Mouse (Mus musculus) C2C12 (cell line): ENCODE measurements at regions not wholly inside any gene's neighbourhood (a gene's known extent, or its start where the extent isn't known, plus 50 kb on each side); places are given as distances from the start of the nearest gene placed in this dataset.

Experiments used
- H3K27me3 ChIP-seq: one replicate; pipeline ENCODE4 v1.6.1; 2011; ENCODE audit not compliant: control insufficient read depth, insufficient read depth, insufficient read length
- H3K36me3 ChIP-seq: one replicate; pipeline ENCODE4 v1.6.1; 2011; ENCODE audit not compliant: control insufficient read depth, insufficient read depth
- H3K4me3 ChIP-seq: one replicate; pipeline ENCODE4 v1.5.1; 2011; ENCODE audit warnings: mild to moderate bottlenecking, control low read depth; ENCODE audit not compliant: poor library complexity, insufficient read depth, severe bottlenecking
- H3K79me2 ChIP-seq: one replicate; pipeline ENCODE4 v1.6.1; 2011; ENCODE audit not compliant: control insufficient read depth, insufficient read depth
- H3K79me3 ChIP-seq: one replicate; pipeline ENCODE4 v1.6.1; 2011; ENCODE audit warnings: low read depth, control low read depth
- H3ac ChIP-seq: one replicate; pipeline ENCODE3; 2011; ENCODE audit warnings: low read depth; ENCODE audit not compliant: control insufficient read depth, insufficient read length
- CEBPB ChIP-seq: IDR thresholded peaks from one replicate; pipeline ENCODE4 v1.6.1; 2011; ENCODE audit warnings: low read depth, mild to moderate bottlenecking, control low read depth, moderate library complexity
- CTCF ChIP-seq: IDR thresholded peaks from one replicate; pipeline ENCODE4 v1.5.1; 2011; ENCODE audit not compliant: control insufficient read depth, insufficient read depth, insufficient read length
- FOSL1 ChIP-seq: IDR thresholded peaks from one replicate; pipeline ENCODE4 v1.8.0; 2011; ENCODE audit warnings: mild to moderate bottlenecking, low read length; ENCODE audit not compliant: poor library complexity, insufficient read depth, severe bottlenecking
- MAX ChIP-seq: IDR thresholded peaks from one replicate; pipeline ENCODE4 v1.6.1; 2011; ENCODE audit warnings: mild to moderate bottlenecking, control low read depth
- MYOD1 ChIP-seq: IDR thresholded peaks from one replicate; pipeline ENCODE4 v1.6.1; 2011; ENCODE audit warnings: low read depth; ENCODE audit not compliant: control insufficient read depth, insufficient read length
- MYOG ChIP-seq: IDR thresholded peaks from one replicate; pipeline ENCODE4 v1.6.1; 2011; ENCODE audit not compliant: control insufficient read depth, insufficient read length; ENCODE audit errors: extremely low read depth
- USF1 ChIP-seq: IDR thresholded peaks from one replicate; pipeline ENCODE4 v1.6.1; 2011; ENCODE audit warnings: low read depth, mild to moderate bottlenecking, control low read depth, moderate library complexity

- no peaks in the 10 kb centered on the region for H3K79me2 ChIP-seq
- TF ChIP-seq CEBPB = no peak
- TF ChIP-seq USF1 = no peak
- TF ChIP-seq FOSL1 = no peak
- no peak for TF ChIP-seq CTCF
- TF ChIP-seq MAX = no peak
- TF ChIP-seq MYOD1 = no peak
- TF ChIP-seq MYOG = no peak
- no peaks in the 10 kb centered on the region for H3K36me3 ChIP-seq
- no peak overlapping the region for H3ac ChIP-seq
- H3K79me3 ChIP-seq = no peaks in the 10 kb centered on the region
- H3K4me3 ChIP-seq = no peak overlapping the region
- H3K27me3 ChIP-seq = no peaks in the 10 kb centered on the region
These were observed 130.0 kb downstream of the Dyrk2 start for GRCm38 (mm10) chr10:118739849-118740481.

- H3K36me3 ChIP-seq = no peaks in the 10 kb centered on the region
- no peak overlapping the region for H3K4me3 ChIP-seq
- TF ChIP-seq MYOD1 = no peak
- no peak for TF ChIP-seq MYOG
- no peak for TF ChIP-seq USF1
- TF ChIP-seq FOSL1 = no peak
- TF ChIP-seq CTCF = no peak
- no peak for TF ChIP-seq MAX
- TF ChIP-seq CEBPB = no peak
- no peaks in the 10 kb centered on the region for H3K27me3 ChIP-seq
- H3ac ChIP-seq = no peak overlapping the region
- no peaks in the 10 kb centered on the region for H3K79me2 ChIP-seq
- no peaks in the 10 kb centered on the region for H3K79me3 ChIP-seq
These were observed 126.2 kb downstream of the Dyrk2 start for GRCm38 (mm10) chr10:118743831-118744230.

GRCm38 (mm10) chr10:118746719-118747395 lies 123.2 kb downstream of the Dyrk2 start:
- Histone ChIP-seq H3K79me3 (no peaks in the 10 kb centered on the region), H3K4me3 (no peak overlapping the region), H3ac (no peak overlapping the region), H3K27me3 (no peaks in the 10 kb centered on the region), H3K79me2 (no peaks in the 10 kb centered on the region), H3K36me3 (no peaks in the 10 kb centered on the region)
- no peak for TF ChIP-seq CTCF
- TF ChIP-seq MYOG = no peak
- no peak for TF ChIP-seq CEBPB
- no peak for TF ChIP-seq USF1
- no peak for TF ChIP-seq MAX
- no peak for TF ChIP-seq MYOD1
- no peak for TF ChIP-seq FOSL1

GRCm38 (mm10) chr10:118749039-118749438 lies 121.0 kb downstream of the Dyrk2 start:
- TF ChIP-seq CEBPB (no peak), MYOD1 (no peak), MYOG (no peak), USF1 (no peak), MAX (no peak), CTCF (no peak), FOSL1 (no peak)

GRCm38 (mm10) chr10:118749756-118750155 lies 120.3 kb downstream of the Dyrk2 start:
- Histone ChIP-seq H3ac (no peak overlapping the region), H3K79me2 (no peaks in the 10 kb centered on the region), H3K36me3 (no peaks in the 10 kb centered on the region), H3K79me3 (no peaks in the 10 kb centered on the region), H3K27me3 (no peaks in the 10 kb centered on the region), H3K4me3 (no peak overlapping the region)
- TF ChIP-seq MAX = no peak
- TF ChIP-seq CEBPB = no peak
- TF ChIP-seq MYOD1 = no peak
- TF ChIP-seq MYOG = no peak
- TF ChIP-seq FOSL1 = no peak
- TF ChIP-seq USF1 = no peak
- TF ChIP-seq CTCF = no peak

More at GRCm38 (mm10) chr10:118749039-118749438, 121.0 kb downstream of the Dyrk2 start:
- H3ac ChIP-seq = no peak overlapping the region
- H3K79me2 ChIP-seq = no peaks in the 10 kb centered on the region
- no peaks in the 10 kb centered on the region for H3K27me3 ChIP-seq
- no peak overlapping the region for H3K4me3 ChIP-seq
- H3K36me3 ChIP-seq = no peaks in the 10 kb centered on the region
- no peaks in the 10 kb centered on the region for H3K79me3 ChIP-seq

GRCm38 (mm10) chr10:118751110-118751509 lies 118.9 kb downstream of the Dyrk2 start:
- Histone ChIP-seq H3K79me2 (no peaks in the 10 kb centered on the region), H3ac (no peak overlapping the region), H3K4me3 (no peak overlapping the region), H3K27me3 (no peaks in the 10 kb centered on the region), H3K79me3 (no peaks in the 10 kb centered on the region), H3K36me3 (no peaks in the 10 kb centered on the region)
- TF ChIP-seq USF1 (no peak), MAX (no peak), CTCF (no peak), CEBPB (no peak), MYOG (no peak), FOSL1 (no peak), MYOD1 (no peak)
